Mouse (Mus musculus): Measurements from ENCODE around the gene Plekha5. TPM values are rescaled to one million over a fixed set of nuclear protein-coding genes. Genes with fewer than 3 reads are reported as not detected.

Plekha5 gene
- 10 to 100 TPM; 18.2 to 29.2 (median 24.8) TPM for total RNA-seq (2022)

GRCm38 (mm10) chr6:140423846-140424200, at the start of gene Plekha5:
Gene Plekha5, plus strand, starts transcription at chr6:140424054.
- no peak for DNase-seq (ENCODE audit: low spot score)

- DNase-seq (ENCODE audit: low spot score): no peak
Measured at GRCm38 (mm10) chr6:140375671-140376070, 48.2 kb upstream of the Plekha5 start.

DNA sequence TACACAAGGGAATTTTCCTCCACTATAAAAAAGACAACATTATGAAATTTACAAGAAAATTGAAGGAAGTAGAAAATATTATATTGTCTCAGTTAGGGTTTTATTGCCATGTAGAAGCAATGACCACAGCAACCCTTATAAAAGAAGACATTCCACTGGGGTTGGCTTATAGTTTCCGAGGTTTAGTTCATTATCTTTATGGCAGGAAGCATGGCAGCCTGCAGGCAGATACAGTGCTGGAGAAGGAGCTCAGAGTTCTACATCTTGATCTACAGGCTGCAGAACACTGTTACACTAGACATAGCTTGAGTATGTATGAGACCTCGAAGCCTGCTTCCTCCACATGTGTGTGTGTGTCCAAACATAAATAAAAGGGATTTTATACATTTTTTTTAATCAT, 43.3 kb upstream of the Plekha5 start:
- no peak for DNase-seq (ENCODE audit: low spot score)

- no peak for DNase-seq (ENCODE audit: low spot score)
Measured at GRCm38 (mm10) chr6:140381162-140381561, 42.7 kb upstream of the Plekha5 start.

DNA sequence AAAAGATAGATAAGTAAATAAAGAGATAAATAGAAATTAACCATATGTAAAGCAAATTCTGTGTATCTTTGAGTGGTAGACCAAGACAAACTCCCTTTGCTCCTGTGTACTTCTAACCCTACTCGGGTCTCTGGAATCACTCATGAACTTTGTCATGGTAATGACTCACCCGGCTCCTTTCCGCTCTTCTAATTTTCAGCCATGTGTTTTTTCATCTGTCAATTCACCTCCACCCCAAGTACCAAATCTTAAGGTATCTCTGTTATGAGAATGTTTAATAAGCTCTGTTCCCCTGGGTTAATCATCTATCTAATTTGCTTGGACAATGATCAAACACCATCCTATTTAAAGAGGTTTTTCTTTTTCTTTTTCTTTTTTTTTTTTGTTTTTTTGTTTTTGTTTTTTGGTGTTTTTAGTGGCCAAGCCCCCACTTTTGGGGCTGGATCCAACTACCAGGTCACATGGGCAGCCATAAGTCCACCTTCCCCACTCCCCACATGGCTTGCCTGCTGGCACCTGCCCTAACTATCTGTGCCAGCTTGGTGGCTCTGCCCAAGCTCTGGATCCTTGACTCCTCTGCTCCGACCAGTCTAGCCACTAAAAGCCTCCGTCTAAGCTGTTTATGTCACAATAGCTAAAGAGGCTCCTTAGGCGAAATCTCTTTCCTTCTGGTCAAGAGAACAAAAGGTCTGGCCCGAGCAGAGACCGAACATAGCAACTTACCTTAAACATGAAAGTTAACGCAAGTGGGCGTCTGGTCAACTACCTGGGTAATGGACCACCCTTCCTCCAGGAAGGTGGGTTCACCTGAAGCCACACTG, 40.1 kb upstream of the Plekha5 start:
- no peak for DNase-seq (ENCODE audit: low spot score)

DNA sequence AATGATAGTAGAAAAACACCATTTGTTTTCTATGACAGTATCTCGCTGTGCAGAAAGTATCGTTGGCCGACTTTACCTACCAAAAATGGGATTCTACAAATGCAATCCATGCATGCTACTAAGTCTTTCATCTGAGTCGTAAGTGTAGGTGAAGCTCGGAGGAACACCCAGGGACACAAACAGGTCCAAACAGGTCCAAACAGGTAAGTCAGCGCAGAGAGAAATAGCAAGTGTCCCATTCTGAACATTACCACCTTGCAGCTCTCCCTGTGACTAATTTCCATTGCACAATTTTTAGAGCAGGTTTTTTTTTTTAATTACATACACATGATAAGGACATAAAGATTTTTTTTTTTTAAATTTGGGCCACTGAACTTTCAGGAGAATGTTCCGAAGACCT, 27.2 kb upstream of the Plekha5 start:
- no peak for DNase-seq (ENCODE audit: low spot score)

DNA sequence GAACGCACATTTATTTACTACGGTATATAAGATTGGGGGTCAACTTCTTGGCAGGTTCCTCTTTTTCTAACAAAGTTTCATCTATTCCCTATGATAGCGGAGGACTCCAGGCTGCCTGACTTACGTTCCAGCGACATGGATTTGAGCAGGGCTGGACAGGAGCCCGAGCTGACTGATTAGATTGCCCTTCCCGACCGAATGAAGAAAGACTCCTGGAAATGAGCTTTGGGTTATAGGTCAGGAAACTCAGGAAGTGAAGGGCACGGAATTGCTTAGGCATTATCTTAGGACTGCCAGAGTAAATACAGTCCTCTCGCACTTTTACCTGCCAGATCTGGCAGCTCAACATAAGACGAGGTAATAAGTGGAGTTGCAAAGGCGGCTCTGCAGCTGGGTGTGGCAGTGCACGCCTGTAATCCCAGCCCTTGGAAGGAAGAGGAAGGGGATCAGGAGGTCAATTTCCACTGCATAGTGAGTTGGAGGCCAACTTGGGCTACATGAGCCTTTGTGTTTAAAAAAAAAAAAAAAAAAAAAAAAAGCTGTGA, 21.0 kb upstream of the Plekha5 start:
- no peak for DNase-seq (ENCODE audit: low spot score)

GRCm38 (mm10) chr6:140411996-140412395, 11.9 kb upstream of the Plekha5 start:
- DNase-seq (ENCODE audit: low spot score): no peak

DNA sequence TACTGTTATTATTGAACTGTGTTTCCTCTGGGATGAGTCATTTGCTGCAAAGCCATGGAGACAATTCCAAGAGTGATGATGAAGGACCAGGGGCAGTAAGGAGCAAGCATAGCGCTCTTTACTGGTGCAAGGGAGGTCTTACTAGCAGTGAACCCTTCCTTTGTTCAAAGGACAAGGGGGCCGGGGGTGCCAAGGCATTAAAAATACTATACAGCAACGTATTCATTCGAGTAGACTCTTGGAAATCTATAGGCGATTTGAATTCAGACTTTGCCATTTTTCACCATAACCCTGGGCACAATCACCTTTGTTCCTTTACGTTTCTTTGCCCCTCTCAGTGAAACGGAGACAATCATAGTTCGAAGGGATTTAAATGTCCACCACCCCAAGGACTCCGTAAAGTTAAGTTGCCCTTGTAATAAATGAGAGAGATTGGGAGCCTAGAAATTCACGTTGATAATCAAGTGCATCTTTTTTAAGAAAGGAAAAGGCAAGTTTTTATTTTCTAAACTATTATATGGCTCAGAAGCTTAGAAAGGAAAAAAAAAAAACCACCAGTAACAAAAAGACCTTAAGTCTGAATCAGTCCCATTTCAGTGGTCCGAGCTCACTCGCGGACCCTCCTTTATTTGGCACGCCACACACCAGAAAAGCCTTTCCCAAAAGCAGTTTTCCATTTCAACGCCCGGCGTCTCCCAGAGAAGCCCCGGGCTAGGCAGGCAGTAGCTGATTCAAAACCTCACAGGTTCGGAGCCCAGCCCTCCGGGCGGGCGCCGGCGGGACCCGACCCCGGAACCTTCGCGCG, 611 bp upstream of the Plekha5 start:
- DNase-seq (ENCODE audit: low spot score): peak; percentile 35

DNA sequence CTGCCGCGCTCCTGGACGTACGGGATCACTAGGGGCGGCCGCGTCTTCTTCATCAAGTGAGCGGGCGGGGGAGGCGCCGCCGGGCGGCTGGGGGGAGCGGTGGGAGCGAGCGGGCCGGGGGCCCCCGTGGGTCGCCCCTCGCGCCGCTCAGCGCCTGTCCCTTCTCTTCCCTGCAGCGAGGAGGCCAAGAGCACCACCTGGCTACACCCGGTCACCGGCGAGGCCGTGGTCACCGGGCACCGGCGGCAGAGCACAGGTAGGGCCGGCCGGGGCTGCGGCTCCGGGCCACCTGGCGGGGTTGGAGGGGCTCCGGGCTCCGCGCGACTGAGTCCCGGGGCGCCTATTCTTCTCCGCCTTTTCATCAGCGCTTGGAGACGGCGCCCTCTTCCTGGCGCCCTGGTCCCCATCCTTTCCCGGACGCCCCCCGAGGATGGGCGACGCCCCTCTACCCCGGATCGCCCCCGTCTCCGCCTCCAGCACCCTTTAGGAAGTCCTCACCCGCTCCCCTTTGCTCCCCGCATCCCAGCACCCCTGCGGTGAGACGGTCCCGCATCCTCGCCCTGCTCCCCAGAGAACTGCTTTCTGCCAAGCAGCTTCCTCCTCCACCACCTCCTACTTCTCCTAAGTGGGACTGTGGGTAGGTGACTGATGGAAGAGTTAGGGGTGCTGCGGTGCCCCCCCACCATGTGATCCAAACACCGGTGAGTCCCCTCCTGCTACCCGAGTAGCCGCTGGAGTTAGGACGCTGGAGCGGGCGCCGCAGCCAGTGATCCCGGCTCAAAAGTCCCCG, 542 bp downstream of the Plekha5 start:
- DNase-seq (ENCODE audit: low spot score): peak; percentile 15

- no peak for DNase-seq (ENCODE audit: low spot score)
Measured at GRCm38 (mm10) chr6:140424991-140425361, 1.1 kb downstream of the Plekha5 start.

DNA sequence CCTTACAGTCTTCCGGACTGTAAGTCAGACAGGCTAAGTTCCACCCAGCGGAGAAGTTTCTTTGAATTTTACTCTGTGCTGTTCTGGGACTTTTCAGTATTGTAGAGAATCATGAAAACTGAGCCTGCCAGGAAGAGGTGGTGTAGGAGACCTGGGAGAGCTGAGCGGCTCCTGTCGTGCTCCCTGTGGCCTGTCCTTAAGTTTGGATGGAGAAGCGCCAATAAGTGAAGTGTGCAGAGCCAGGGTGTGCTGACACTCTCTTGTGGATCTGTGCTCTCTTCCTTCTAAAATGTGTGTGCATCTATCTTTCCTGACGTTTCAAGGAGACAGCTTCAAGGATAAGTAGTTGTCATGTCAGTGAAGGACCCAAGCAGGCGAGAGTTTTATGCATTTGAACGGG, 5.4 kb downstream of the Plekha5 start:
- DNase-seq (ENCODE audit: low spot score): no peak

DNA sequence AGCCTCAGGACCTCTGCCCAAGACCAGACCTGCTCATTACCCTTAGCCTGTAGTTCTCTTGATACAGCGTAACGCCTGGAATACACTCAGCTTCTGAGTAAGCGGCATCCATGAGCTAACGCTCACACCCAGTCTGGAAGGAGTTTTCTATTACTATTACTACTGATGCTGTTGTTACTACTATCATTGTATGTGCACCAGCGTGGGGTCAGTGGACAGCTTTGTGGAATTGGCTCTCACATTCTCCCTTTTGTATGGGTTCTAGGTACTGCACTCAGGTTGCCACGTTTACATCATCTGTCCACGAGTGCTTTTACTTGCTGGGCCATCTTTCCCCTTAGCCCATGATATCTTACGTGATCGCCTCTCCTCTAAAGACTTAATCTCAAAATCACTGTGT, 8.5 kb downstream of the Plekha5 start:
- DNase-seq (ENCODE audit: low spot score): no peak

DNA sequence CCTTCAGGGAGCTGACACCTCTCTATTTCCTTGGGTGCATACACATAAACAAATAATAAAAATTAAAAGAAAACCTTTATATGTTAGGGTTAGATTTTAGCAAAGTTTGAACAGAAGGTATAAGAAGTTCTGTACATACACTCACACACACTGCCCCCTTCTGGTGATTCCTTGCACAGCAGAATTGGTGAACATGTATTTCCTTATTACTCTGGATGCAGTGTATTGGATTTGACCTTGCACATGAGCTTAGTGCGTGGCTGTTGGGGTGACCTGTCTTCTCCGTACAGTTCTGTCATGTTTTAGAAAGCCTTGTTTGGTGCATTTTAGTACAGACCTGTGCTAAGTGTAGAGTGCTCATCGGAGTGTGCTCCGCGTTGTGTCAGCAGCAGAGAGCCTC, 19.5 kb downstream of the Plekha5 start:
- DNase-seq (ENCODE audit: low spot score): peak; percentile 32

DNA sequence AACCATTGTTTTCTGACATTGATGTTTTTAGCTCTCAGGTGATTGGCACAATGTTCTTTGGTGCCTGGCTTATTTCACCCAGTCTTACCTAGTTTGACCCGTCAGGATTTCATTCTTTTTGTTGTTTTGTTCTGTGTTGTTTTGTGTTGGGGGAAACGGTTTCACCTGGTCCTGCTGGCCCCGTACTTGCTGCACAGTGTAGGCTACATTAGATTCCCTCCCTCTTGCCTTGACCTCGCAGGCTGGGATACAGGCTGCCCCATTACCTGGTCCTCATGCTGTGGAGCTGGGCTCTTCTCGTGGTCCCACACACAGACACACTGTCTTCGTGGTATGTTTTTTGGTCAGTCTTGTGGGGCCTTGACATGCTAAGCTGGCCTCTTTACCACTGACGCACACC, 20.3 kb downstream of the Plekha5 start:
- no peak for DNase-seq (ENCODE audit: low spot score)

DNA sequence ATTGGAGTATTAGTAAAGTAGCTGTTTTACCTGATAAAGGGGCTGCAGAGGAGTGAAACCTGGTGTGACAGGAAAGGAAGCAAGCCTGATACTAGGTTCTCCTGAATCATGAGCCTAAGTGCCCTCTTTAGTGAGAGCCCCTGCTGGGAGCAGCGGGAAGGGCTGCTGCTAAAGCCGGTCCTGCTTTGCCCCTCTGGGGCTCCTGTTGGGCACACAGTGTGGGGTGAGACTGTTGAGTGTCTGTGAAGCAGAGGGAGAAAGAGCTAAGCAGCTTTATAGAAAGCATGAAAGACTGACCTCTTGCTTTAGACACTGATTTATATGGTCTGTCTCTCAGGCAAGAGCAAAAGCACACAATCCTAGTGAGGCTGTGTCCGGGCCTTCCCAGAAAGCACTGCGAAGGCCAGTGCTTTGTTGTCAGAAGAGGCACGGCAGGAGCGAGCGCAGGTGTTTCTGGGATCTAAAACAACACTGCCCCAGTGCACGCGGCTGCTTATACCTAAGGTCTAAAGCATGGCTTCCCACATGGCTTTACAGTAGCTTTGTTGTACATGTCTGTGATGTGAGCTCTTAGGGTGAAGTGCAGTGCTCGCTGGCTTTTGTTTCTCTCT, 21.1 kb downstream of the Plekha5 start:
- DNase-seq (ENCODE audit: low spot score): no peak

DNA sequence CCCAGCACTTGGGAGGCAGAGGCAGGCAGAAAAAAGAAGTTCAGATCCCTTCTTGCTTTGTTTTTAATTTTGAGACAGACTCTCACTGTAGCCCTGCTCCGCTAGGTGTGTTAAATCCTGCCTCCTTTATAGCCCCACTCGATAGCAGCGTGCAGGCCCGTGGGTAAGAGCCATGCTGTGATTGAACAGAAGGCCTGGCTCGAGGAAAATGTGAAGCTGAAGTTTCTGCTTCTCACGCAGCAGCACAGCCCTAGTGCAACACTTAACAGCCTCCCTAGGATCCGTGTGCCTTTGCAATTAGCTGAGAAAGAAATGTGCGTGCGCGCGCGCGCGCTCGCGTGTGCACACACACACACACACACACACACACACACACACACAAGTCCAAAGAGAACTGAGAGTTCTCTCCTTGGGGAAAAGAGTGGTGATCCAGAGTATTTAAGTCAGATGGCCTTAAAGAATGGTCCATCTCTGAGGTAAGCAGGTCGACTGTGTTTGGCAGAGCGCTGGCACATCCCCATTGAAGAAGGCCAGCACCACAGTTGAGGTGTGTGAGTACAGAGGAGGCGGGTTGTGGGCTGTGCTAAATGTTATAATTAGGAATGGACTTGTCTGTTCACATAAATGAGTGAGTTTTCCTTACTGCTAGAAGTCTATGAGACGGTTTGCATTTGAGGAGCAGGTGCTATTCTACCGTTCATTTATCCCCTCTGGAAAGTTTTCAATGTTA, 24.3 kb downstream of the Plekha5 start:
- no peak for DNase-seq (ENCODE audit: low spot score)

DNA sequence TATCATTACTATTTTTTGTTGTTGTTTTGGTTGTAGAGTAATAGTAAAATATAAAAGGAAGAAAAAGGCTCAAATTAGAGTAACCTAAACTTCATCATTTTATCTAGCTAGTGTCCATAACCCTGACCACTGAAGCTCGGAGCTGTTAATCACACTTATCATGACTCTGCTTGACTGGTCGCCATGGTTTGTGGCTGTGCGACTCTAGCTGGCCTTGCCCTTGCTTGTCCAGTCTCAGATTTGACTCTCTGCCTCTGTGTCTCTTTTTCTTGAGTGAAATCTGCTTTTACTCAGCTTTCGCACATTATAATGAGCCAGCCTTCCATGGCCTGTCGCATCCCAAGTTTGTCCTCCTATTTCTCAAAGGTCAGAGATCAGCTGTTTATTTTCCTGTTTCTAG, 26.8 kb downstream of the Plekha5 start:
- DNase-seq (ENCODE audit: low spot score): no peak

DNA sequence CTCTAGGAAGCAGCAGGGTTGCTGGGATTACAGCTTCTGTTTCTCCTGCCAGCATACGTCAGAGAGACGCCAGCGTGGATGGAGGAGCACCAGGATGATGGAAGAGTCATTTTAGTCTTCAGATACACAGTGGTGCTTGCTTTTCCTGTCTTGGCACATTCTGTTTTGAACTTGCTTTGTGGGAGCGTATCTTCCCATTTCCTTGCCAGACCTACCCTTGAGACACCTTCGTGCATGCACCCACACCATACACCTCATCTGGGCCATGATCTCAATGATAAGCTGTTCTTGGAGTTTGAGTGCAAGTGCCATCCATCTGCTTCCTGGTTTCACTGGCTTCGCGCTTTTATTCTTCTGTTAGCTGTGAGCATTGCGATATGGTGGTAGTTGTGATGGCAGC, 28.9 kb downstream of the Plekha5 start:
- no peak for DNase-seq (ENCODE audit: low spot score)

GRCm38 (mm10) chr6:140453454-140453853, 29.6 kb downstream of the Plekha5 start:
- no peak for DNase-seq (ENCODE audit: low spot score)

DNA sequence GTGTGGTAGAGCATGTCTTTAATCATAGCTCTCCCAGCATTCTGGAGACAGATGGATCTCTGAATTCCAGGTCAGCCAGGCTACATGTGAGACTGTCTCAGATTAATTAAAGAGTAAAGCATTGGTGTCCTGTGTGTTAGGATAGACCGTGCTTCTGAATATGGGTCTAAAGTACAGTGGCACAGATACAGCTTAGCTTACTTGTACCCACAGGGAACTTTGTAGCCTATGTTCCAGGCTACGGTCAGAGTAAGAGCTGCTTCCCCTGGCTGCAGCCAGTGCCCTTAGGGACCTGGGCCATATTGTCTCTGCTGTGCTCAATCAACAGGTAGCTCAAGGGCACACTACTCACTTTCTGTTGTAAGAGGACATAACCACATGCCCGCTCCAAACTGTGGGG, 30.5 kb downstream of the Plekha5 start:
- DNase-seq (ENCODE audit: low spot score): no peak
